Mouse (Mus musculus) lung, postnatal 10 days (tissue): ENCODE measurements around the gene Arhgap25.
"Not testable (repeated sequence)": the region's sequence is repeated elsewhere in the genome, so short reads cannot be mapped to it uniquely, and the experiment has no call there.

Source experiments
- DNase-seq: peaks from one replicate; pipeline ENCODE4 v3.0.0; 2021

The Arhgap25 gene

GRCm38 (mm10) chr6:87502831-87503286, 30.2 kb downstream of the Arhgap25 start:
- peak; percentile 42 for DNase-seq

- no peak for DNase-seq
Measured at GRCm38 (mm10) chr6:87502411-87502810, 30.6 kb downstream of the Arhgap25 start.

- DNase-seq: no peak
Measured at GRCm38 (mm10) chr6:87500696-87501095, 32.4 kb downstream of the Arhgap25 start.

GRCm38 (mm10) chr6:87499791-87500190, 33.3 kb downstream of the Arhgap25 start:
- DNase-seq: no peak

GRCm38 (mm10) chr6:87496143-87496542, 36.9 kb downstream of the Arhgap25 start:
- peak; percentile 66 for DNase-seq

GRCm38 (mm10) chr6:87494339-87494738, 38.7 kb downstream of the Arhgap25 start:
- peak; percentile 48 for DNase-seq

- peak; percentile 64 for DNase-seq
Measured at GRCm38 (mm10) chr6:87487657-87488426, 45.2 kb downstream of the Arhgap25 start.

- peak; percentile 27 for DNase-seq
Measured at GRCm38 (mm10) chr6:87484806-87485205, 48.3 kb downstream of the Arhgap25 start.

GRCm38 (mm10) chr6:87483900-87484289, 49.2 kb downstream of the Arhgap25 start:
- no peak for DNase-seq

GRCm38 (mm10) chr6:87483224-87483899, 49.7 kb downstream of the Arhgap25 start:
- DNase-seq: no peak

GRCm38 (mm10) chr6:87479291-87479999, 53.6 kb downstream of the Arhgap25 start:
- no peak for DNase-seq

GRCm38 (mm10) chr6:87478847-87479246, 54.2 kb downstream of the Arhgap25 start:
- DNase-seq: no peak

- no peak for DNase-seq
Measured at GRCm38 (mm10) chr6:87475223-87475622, 57.8 kb downstream of the Arhgap25 start.

- DNase-seq: not testable (repeated sequence)
Measured at GRCm38 (mm10) chr6:87470098-87470497, 63.0 kb downstream of the Arhgap25 start.

- peak; percentile 51 for DNase-seq
Measured at GRCm38 (mm10) chr6:87468372-87468771, 64.7 kb downstream of the Arhgap25 start.

- no peak for DNase-seq
Measured at GRCm38 (mm10) chr6:87467373-87467772, 65.7 kb downstream of the Arhgap25 start.

- peak; percentile 77 for DNase-seq
Measured at GRCm38 (mm10) chr6:87466221-87466620, 66.8 kb downstream of the Arhgap25 start.

GRCm38 (mm10) chr6:87455507-87455906, 77.6 kb downstream of the Arhgap25 start:
- DNase-seq: peak; percentile 48

GRCm38 (mm10) chr6:87451771-87452170, 81.3 kb downstream of the Arhgap25 start:
- no peak for DNase-seq

GRCm38 (mm10) chr6:87451016-87451415, 82.0 kb downstream of the Arhgap25 start:
- DNase-seq: peak; percentile 71

GRCm38 (mm10) chr6:87449534-87449933, 83.5 kb downstream of the Arhgap25 start:
- no peak for DNase-seq

- DNase-seq: no peak
Measured at GRCm38 (mm10) chr6:87447217-87447616, 85.8 kb downstream of the Arhgap25 start.

GRCm38 (mm10) chr6:87445222-87445621, 87.8 kb downstream of the Arhgap25 start:
- no peak for DNase-seq
